Mouse (Mus musculus) NIH3T3 (cell line): ENCODE data around the gene D630036H23Rik.
"Not testable (repeated sequence)": the region's sequence is repeated elsewhere in the genome, so short reads cannot be mapped to it uniquely, and the experiment has no call there.

ENCODE experiments used
- DNase-seq: peaks from one replicate; pipeline ENCODE4 v3.0.0-alpha.2; 2012; ENCODE audit warnings: low read depth

The D630036H23Rik gene

GRCm38 (mm10) chr12:36381441-36382340 is at the start of gene D630036H23Rik, which contains the start of gene Ispd:
D630036H23Rik (minus strand) TSS chr12:36382181.
Ispd (plus strand) TSS chr12:36381450.
- peak; percentile 88 for DNase-seq

DNA sequence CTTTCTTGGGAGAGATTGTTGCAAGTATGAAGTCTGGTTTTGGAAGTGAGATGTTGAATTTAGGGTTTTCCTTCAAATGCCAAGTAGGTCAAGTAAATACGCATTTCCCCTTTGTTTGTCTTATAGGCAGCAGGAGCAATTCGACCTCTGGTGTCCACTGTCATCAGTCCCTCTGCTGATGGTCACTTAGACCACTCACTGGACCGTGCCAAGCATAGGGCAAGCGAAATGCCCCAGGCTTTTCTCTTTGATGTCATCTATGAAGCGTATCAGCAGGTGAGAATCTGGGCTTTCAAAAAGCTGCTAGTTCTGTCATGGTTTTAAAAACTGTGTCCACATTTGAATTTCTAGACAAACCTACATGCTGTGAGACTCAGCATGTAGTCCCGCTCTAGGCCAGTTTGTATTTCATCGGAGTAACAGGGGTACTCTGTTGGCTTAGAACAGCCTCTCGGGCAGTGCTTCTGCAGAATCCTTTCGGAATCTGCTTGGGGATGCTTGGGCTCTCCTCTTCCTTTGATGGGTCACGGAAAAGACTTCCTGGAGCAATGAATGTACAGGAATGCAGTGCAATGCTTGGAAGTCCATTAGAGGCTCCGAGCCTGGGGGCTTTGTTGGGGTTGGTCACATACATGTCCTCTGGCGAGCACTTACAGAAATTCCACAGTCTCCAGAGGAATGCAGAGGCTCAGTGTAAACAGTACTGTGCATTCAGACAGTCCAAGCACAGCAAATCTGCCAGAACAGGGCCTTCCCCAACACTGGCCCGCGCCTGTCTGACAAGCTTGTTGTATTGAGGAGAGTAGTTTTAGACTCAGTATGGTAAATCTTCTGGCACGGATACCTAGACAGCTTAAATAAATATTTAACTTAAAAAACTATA is 44.4 kb upstream of the D630036H23Rik start:
- no peak for DNase-seq

DNA sequence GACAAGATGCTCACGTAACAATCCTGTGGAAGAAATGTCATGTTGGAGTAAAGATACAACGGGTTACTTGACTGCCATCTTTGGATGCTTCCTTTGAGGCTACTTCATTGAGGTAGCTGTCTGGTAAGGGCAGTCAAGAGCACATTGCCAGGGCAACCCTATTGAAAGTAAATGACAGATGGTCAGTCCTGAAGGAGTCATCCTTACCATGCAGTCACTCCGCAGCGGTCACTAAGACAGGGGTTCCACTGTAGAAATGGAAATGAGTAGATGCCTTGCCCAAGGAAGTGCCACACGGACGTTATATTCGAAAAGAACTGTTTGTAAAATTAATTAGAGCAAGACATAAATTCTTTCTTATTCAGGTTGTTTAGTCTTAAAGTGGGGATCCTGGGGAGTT is 43.3 kb upstream of the D630036H23Rik start:
- DNase-seq = no peak

DNA sequence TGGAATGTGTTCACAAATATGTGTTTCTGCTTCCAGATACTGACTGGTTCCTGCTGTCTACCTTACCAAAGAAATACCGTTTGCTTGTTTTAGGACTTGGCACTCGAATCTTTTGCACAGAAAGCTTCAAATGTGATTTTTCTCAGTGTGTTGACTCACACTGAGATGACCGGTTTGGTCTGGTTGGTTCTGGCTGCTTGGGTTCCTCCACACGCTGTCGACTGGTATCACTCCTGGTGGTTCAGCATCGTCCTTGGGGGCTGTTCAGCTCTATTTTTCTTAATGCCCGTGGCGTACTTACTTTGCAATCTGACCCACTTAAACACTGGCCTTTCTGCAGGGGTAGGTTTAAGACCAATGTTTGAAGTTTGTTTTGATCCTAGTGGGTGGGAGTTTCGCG is 41.7 kb upstream of the D630036H23Rik start:
- no peak for DNase-seq

- DNase-seq = peak; percentile 16
Observed at GRCm38 (mm10) chr12:36395115-36395514, 13.1 kb upstream of the D630036H23Rik start.

GRCm38 (mm10) chr12:36386991-36387390 is 5.0 kb upstream of the D630036H23Rik start:
- DNase-seq = no peak

DNA sequence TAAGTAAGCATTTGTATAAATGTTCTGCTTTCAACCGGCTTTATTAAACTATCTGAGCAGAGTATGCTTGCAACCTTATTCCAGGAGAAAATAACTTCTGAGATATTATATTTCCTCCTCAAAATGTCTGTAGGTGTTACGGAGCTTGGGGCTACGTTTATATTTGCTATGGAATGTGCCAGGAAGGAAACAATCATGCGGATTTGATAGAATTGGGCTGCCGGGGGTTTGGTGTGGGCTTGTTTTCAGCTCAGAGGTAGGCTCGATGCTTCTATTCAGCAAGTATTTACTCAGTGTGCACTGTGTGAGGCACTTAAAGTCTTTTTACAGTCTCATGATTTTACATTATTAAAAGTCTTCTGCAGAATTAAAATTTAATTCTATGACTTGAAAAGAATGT is 3.4 kb upstream of the D630036H23Rik start:
- DNase-seq = no peak

GRCm38 (mm10) chr12:36380806-36381205 is 1.2 kb downstream of the D630036H23Rik start:
- peak; percentile 31 for DNase-seq

DNA sequence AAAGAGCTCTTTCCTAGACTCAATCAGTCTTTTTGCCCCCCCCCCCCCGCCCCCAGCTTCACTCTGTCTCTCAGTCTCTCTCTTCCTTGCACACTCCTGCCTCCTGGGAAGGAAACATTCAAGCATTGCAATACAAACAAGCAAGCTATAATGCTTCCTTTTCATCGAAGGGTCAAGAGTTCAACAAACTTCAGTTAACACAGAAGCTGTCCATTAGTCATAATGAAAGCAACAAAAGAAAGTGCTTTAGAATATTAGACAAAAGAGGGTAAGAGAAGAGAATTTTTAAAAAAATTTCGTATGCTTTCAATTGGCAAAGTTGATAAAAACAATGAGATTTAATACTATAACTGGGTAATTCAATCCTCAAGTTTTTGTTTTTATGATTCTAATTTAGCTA is 1.7 kb downstream of the D630036H23Rik start:
- DNase-seq = no peak

DNA sequence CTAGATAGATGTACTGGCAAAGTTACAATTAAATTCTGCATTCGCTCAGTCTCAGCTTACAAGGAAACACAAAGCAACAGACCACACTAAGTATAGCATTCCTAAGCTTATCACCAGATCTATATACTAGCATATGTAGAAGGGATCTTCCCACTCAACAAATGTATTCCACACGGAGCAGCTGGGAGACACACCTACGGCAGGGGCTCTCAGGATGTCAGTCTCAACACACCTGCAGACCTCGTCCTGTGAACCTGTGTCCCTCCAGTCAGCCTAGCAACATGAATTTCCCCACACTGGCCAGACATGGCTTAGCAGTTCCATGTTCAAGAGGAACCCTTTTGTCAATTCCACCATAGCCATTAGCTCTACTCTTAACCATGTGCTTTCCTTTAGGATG is 5.6 kb downstream of the D630036H23Rik start:
- not testable (repeated sequence) for DNase-seq

DNA sequence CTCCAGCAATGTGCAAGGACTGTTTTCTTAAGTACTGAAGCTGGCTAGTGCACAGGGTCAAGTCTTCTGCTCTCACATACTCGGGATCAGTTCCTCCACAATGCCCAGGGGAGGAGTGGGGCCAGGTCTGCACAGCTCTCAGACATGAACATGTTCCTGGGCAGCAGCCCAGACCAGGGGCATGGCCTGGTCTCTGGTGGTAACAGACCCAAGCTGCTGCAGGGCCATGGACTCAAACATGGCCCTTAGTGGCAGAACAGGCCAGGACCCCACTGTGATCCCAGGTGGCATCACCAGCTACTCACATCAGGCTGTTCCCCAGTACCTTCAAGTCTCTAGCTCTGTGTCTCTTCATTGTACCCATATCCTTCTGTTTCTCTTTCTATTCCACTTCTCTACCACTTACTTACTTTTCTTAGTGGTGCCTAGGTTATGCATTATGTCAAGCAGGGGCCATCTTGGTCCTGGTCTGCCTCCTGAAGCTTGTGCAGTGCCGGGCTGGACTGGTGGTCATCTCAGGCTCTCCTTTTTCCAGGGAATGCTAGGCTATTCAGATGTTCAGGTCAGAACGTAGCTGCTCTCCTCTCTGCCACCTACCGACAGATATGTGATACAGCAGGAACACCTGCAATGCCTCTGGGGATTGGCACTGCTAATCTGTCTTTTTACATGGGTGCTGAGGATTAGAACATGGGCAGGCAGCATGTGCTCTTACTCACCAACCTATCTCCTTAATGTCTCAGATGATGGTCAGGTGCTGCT is 8.6 kb downstream of the D630036H23Rik start:
- peak; percentile 9 for DNase-seq

DNA sequence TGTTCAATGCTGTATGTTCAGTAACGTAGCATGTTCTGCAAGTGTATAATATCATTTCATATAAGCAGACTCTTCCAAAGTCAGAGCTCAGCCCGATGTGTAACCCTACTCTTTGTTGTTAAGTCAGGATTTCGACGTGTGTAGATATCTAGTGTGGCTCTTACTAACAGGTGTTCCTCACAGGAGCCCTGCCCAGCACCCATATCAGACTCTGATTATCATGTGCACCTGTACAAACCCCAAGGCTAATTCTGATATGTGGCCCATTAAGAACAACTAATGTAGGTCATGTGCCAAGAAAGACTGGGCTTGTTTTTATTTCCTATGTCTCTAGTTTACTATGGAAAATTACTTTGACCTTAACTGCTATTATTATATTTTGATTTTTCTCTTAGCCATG is 18.0 kb downstream of the D630036H23Rik start:
- no peak for DNase-seq

DNA sequence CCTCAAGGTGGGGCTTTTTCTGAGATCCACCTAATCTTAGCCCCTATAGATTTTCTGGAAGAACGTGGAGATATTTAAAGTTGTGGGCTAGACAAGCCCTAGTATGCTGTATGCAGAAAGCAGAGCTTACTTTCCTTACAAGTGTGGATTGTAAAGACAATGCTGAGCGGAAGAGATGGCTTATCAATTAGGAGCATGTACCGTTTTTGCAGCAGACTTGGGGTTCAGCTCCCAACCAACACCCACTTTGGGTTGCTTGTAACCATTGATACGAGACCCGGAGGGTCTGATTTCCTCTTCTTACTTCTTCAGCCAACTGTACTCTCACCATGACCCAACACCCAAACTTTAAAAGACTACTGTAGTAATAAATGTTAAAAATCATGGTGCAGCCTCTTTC is 21.3 kb downstream of the D630036H23Rik start:
- no peak for DNase-seq

- no peak for DNase-seq
Observed at GRCm38 (mm10) chr12:36360064-36360463, 21.9 kb downstream of the D630036H23Rik start.

DNA sequence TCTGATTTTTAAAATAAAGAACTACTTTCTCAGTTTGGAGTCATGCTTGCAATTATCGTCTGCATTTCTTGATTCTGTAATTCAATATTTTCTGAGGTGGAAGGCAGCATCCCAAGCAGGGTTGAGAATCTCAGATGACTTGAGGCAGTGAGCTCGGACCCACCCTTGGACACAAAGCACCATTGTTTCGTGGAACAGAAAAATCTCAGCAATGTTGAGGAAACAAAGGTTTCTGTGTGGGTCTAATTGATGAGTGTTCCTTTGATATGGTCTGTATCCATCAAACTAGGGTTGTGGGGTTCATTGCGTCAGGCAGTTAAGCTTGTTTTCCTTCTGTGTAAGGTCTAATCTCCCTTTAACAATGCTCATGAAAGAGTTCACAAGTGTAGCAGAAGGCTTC is 37.9 kb downstream of the D630036H23Rik start:
- no peak for DNase-seq

- DNase-seq = no peak
Observed at GRCm38 (mm10) chr12:36333837-36334281, 48.1 kb downstream of the D630036H23Rik start.

DNA sequence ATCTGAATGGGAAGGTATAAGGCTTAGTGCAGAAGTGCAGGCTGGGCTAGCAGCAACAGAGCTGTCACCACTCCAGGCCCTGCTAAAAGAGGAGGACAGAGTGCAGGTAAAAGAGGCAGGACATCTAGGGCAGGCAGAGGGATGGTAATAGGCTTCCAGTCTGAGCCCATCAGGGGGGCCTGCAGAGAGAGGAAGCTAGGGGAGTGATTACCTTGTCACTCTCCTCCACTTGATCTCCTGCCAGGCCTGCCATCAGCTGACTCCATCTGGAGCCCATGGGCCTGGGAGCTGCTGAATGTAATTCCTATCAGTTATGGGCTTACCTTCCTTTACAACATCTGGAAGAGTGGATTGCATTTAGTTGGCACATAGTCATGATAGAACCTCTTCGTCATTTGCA is 49.3 kb downstream of the D630036H23Rik start:
- DNase-seq = no peak
